Mouse (Mus musculus) embryonic facial prominence, embryonic 14.5 days (tissue): ENCODE measurements around the gene Cask. TPM values are rescaled to one million over a fixed set of nuclear protein-coding genes. Genes with fewer than 3 reads are reported as not detected.
"Not testable (repeated sequence)": the region's sequence is repeated elsewhere in the genome, so short reads cannot be mapped to it uniquely, and the experiment has no call there.

Source experiments
- ATAC-seq: fragments of 200-750 bp; cut with Nextera tagmentation; 2 replicates; pipeline ENCODE4 v1.8.0; 2017; ENCODE audit warnings: low read depth, moderate number of reproducible peaks, moderate TSS enrichment
- DNase-seq: peaks from one replicate; pipeline ENCODE4 v3.0.0-alpha.2; 2015; ENCODE audit warnings: low spot score
- H3K27ac ChIP-seq: fragments of 300-500 bp; sonication (generic); replicated peaks from 2 replicates; pipeline ENCODE4 v1.5.1; 2014; ENCODE audit warnings: low read depth, mild to moderate bottlenecking, low read length, moderate library complexity
- H3K27me3 ChIP-seq: fragments of 300-500 bp; sonication (generic); replicated peaks from 2 replicates; pipeline ENCODE4 v1.6.1; 2014; ENCODE audit warnings: low read length; ENCODE audit not compliant: control insufficient read depth, insufficient read depth
- H3K36me3 ChIP-seq: fragments of 300-500 bp; sonication (generic); 2 replicates; pipeline ENCODE4 v1.6.1; 2014; ENCODE audit warnings: low read length, mixed read lengths; ENCODE audit not compliant: control insufficient read depth, insufficient read depth
- H3K4me1 ChIP-seq: fragments of 300-500 bp; sonication (generic); 2 replicates; pipeline ENCODE4 v1.6.1; 2014; ENCODE audit warnings: antibody characterized with exemption, low read length; ENCODE audit not compliant: control insufficient read depth, insufficient read depth
- H3K4me2 ChIP-seq: fragments of 300-500 bp; sonication (generic); 2 replicates; pipeline ENCODE4 v1.6.1; 2014; ENCODE audit warnings: low read depth, mild to moderate bottlenecking, low read length, moderate library complexity, mixed read lengths
- H3K4me3 ChIP-seq: fragments of 300-500 bp; sonication (generic); 2 replicates; pipeline ENCODE4 v1.5.1; 2014; ENCODE audit warnings: low read depth, mild to moderate bottlenecking, low read length
- H3K9ac ChIP-seq: fragments of 300-500 bp; sonication (generic); 2 replicates; pipeline ENCODE4 v1.6.1; 2014; ENCODE audit warnings: low read depth, mild to moderate bottlenecking, low read length, moderate library complexity, mixed read lengths
- H3K9me3 ChIP-seq: fragments of 300-500 bp; sonication (generic); 2 replicates; pipeline ENCODE4 v1.6.1; 2016; ENCODE audit warnings: low read length; ENCODE audit not compliant: control insufficient read depth
- WGBS: fragments of 180-500 bp; shearing (Covaris S2); extraction: QIAGEN DNeasy Blood & Tissue Kit; methylation state at CpG from one replicate; pipeline ENCODE4 v1.1.7; 2014; 5-methylcytosine and 5-hydroxymethylcytosine counted together
- polyA plus RNA-seq: library from polyadenylated mRNA; unstranded; fragments of >200 nt; fragmentation: Nextera tagmentation; extraction: Ambion mirVana; gene quantifications from 2 replicates; pipeline ENCODE4 v1.2.1, GENCODE M21; 2014

Cask gene
- polyA plus RNA-seq, 1 experiment from 2014 or later, result 20.1 TPM

- not testable (repeated sequence) for H3K27ac ChIP-seq, H3K4me2 ChIP-seq, ATAC-seq, H3K4me3 ChIP-seq, H3K4me1 ChIP-seq, H3K36me3 ChIP-seq, H3K9me3 ChIP-seq, H3K27me3 ChIP-seq, DNase-seq, H3K9ac ChIP-seq
Measured at GRCm38 (mm10) chrX:13730785-13731184, 120.4 kb downstream of the Cask start.

DNA sequence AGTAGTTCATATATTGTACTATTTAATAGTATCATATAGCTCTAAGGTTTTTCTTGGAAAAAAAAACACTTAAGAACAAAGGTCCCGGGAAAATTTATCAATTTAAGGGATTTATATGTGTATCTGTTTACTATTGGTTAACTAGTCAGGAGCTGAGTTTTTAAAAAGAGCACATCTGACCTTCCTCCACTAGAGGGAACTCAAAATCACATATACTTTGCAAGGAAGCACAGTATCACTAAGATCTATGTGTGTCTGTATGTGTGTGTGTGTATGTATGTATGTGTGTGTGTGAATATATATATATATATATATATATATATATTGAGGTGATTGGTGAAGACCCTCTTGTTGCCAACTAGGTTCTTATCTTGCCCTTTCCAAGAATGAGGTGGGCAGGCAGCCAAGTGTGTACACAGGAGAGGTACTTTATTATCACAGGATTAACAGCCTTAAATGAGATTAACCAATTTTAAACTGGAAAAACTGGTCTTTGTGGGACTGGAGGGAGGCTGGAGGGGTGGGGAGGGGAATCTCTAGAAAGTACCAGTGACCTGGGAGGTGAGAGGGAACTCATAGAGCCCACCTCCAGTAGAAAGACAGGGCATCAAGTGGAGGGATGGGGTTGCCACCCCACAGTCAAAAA is 121.2 kb downstream of the Cask start:
- H3K9me3 ChIP-seq, result no peaks in the 10 kb centered on the region
- H3K27me3 ChIP-seq, result no peaks in the 10 kb centered on the region
- H3K4me3 ChIP-seq, result no peak overlapping the region
- H3K9ac ChIP-seq, result no peak overlapping the region
- no peak; the same call in 1 of the 2 replicates for ATAC-seq
- H3K4me2 ChIP-seq, result no peak overlapping the region
- no peak overlapping the region for H3K27ac ChIP-seq
- peak; percentile 20 for DNase-seq
- H3K36me3 ChIP-seq, result no peaks in the 10 kb centered on the region
- 83% methylated on average over 1 of the region's 1 CpGs for WGBS
- H3K4me1 ChIP-seq, result no peaks in the 10 kb centered on the region

DNA sequence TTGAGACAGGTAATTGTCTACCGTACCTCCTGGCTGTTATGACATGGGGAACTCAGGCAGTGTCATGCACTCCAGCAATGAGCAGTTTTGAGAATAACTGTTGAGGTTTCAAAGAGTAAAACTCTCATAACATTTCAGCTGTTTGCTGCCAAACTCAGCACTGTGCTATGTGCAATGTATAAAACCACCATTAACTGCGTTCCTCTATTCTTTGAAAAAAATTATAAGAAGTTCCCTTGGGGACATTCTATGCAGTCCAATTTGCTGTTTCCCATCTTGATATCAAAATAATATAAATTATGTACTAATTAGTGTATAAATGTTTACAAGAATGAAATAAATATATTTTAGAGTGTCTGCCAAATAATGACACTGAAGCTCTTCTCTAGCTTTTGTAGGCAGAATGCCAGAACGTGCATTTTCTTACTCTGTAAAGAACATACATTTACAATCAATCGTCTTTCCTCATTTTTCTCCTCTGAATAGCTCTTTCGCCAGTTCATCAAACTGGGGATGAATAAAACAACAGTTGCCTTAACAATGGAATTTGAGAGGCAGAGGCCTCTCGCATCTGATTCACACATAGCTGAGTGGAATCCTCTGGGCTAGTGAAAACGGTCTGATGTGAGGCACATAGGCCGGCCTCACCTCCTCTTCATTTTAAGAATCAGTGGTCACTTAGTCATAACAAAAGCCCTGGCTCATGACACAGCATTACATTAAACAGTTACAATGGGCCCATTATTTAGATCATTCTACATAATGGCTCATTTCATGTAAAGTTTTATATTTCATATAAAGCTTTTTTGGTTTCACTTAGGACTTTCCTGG is 125.4 kb downstream of the Cask start:
- DNase-seq (no peak), ATAC-seq (no peak)
- 61% methylated on average over 8 of the region's 8 CpGs for WGBS

GRCm38 (mm10) chrX:13720296-13720829 is 130.8 kb downstream of the Cask start:
- WGBS, result 72% methylated on average over 7 of the region's 7 CpGs
- no peak overlapping the region for H3K27ac ChIP-seq
- H3K4me2 ChIP-seq, result no peak overlapping the region
- H3K9ac ChIP-seq, result no peak overlapping the region
- H3K36me3 ChIP-seq, result no peaks in the 10 kb centered on the region
- H3K9me3 ChIP-seq, result no peaks in the 10 kb centered on the region
- H3K27me3 ChIP-seq, result no peaks in the 10 kb centered on the region
- H3K4me1 ChIP-seq, result no peaks in the 10 kb centered on the region
- H3K4me3 ChIP-seq, result no peak overlapping the region
- no peak for DNase-seq
- ATAC-seq, result no peak

More for the DNA sequence above, 125.4 kb downstream of the Cask start:
- Histone ChIP-seq H3K4me2 (no peak overlapping the region), H3K36me3 (no peaks in the 10 kb centered on the region), H3K4me1 (no peaks in the 10 kb centered on the region), H3K9ac (no peak overlapping the region), H3K9me3 (no peaks in the 10 kb centered on the region), H3K27ac (no peak overlapping the region), H3K27me3 (no peaks in the 10 kb centered on the region), H3K4me3 (no peak overlapping the region)

- Histone ChIP-seq H3K9ac (no peak overlapping the region), H3K4me1 (no peaks in the 10 kb centered on the region), H3K4me2 (no peak overlapping the region), H3K27ac (no peak overlapping the region), H3K27me3 (no peaks in the 10 kb centered on the region), H3K36me3 (no peaks in the 10 kb centered on the region), H3K9me3 (no peaks in the 10 kb centered on the region), H3K4me3 (no peak overlapping the region)
- WGBS, result 86% methylated on average over 1 of the region's 1 CpGs
- no peak for ATAC-seq
- no peak for DNase-seq
Measured at GRCm38 (mm10) chrX:13718283-13718682, 132.9 kb downstream of the Cask start.

DNA sequence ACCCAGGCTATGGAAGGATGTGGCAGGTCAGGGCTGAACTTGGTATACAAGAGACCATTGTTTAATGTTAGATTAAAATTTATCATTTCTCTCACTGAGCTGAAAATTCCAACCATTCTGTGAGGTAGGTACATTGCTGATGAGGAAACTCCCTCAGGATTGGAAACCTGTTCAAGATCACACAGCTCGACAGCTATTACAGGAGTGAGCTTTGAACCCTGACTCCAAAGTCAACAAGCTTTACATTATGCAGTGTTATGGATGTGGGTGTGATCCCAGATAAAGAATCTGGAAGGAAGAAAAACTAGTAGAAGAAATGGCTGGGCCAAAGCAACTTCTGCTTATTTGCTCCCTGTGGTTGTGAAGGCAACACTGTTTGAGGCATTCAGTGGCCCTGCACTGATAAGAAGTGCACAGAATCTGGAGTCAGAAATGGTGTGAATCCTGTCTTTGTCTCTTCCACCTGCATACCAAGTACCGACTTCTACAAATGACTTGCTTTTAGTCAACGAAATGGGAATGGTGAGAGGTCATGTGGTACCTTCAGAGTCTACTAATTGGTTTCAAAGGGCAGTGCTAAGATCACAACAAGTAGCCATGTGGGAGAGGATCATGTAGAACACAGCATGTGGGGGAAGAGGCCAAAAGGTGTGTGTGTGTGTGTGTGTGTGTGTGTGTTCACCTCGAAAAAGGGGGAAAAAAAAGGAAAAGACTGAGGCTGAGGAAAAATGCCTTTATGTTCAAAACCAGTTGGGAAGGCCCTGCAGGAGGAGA is 134.2 kb downstream of the Cask start:
- H3K27ac ChIP-seq, result no peak overlapping the region
- H3K4me1 ChIP-seq, result no peaks in the 10 kb centered on the region
- H3K9ac ChIP-seq, result no peak overlapping the region
- WGBS, result 73% methylated on average over 4 of the region's 4 CpGs
- ATAC-seq, result no peak
- DNase-seq, result no peak
- no peaks in the 10 kb centered on the region for H3K27me3 ChIP-seq
- no peak overlapping the region for H3K4me2 ChIP-seq
- H3K9me3 ChIP-seq, result no peaks in the 10 kb centered on the region
- H3K36me3 ChIP-seq, result no peaks in the 10 kb centered on the region
- H3K4me3 ChIP-seq, result no peak overlapping the region

GRCm38 (mm10) chrX:13710174-13710573 is 141.0 kb downstream of the Cask start:
- Histone ChIP-seq H3K4me1 (no peaks in the 10 kb centered on the region), H3K9ac (no peak overlapping the region), H3K36me3 (no peaks in the 10 kb centered on the region), H3K4me2 (no peak overlapping the region), H3K27ac (no peak overlapping the region), H3K9me3 (no peaks in the 10 kb centered on the region), H3K4me3 (no peak overlapping the region), H3K27me3 (no peaks in the 10 kb centered on the region)
- DNase-seq (peak; percentile 48), ATAC-seq (0 out of 2 replicates have a peak, but pooled peaks have one; percentile 30)
- WGBS, result 35% methylated on average over 2 of the region's 2 CpGs

DNA sequence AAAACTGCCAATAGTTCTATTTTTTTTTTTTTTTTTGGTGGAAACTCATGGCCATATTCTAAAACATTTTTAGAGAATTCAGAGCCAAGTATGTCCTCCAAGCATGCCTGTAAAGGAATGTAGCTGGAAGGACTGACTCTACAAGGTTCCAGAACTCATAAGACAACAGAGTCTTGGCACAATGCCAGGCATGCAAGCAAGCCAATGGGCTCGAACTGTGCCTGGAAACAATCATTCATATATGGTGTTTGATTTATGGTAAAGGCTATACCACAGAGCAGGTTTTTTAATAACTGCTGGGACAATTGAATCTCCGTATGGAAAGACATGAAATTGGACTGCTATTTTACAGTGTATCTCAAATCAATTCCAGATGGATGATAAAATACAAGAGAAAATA is 146.1 kb downstream of the Cask start:
- no peak overlapping the region for H3K4me2 ChIP-seq
- H3K4me1 ChIP-seq, result no peaks in the 10 kb centered on the region
- peak; percentile 85 for DNase-seq
- no peaks in the 10 kb centered on the region for H3K36me3 ChIP-seq
- H3K9me3 ChIP-seq, result no peaks in the 10 kb centered on the region
- H3K4me3 ChIP-seq, result no peak overlapping the region
- no peaks in the 10 kb centered on the region for H3K27me3 ChIP-seq
- 27% methylated on average over 2 of the region's 2 CpGs for WGBS
- H3K9ac ChIP-seq, result no peak overlapping the region
- no peak overlapping the region for H3K27ac ChIP-seq
- no peak for ATAC-seq
